Mouse (Mus musculus) ES-Bruce4 (cell line): ENCODE measurements around the gene Ccdc172. TPM values are rescaled to one million over a fixed set of nuclear protein-coding genes. Genes with fewer than 3 reads are reported as not detected.

Experiments
- H3K27ac ChIP-seq: 2 replicates; pipeline ENCODE4 v1.5.1; 2012; ENCODE audit warnings: low read length, inconsistent platforms; ENCODE audit not compliant: insufficient read depth
- H3K27me3 ChIP-seq: 2 replicates; pipeline ENCODE4 v1.6.1; 2012; ENCODE audit warnings: mild to moderate bottlenecking, low read length, inconsistent platforms; ENCODE audit not compliant: control insufficient read depth, poor library complexity, insufficient read depth, severe bottlenecking
- H3K36me3 ChIP-seq: 2 replicates; pipeline ENCODE4 v1.6.1; 2012; ENCODE audit warnings: inconsistent platforms, mild to moderate bottlenecking, low read length, moderate library complexity; ENCODE audit not compliant: control insufficient read depth, poor library complexity, insufficient read depth, severe bottlenecking
- H3K4me1 ChIP-seq: one replicate; pipeline ENCODE4 v1.8.1; 2011; ENCODE audit warnings: low read length; ENCODE audit not compliant: control insufficient read depth, insufficient read depth
- H3K4me3 ChIP-seq: 2 replicates; pipeline ENCODE4 v1.5.1; 2011; ENCODE audit warnings: low read depth, mild to moderate bottlenecking, low read length
- H3K9ac ChIP-seq: 2 replicates; pipeline ENCODE4 v1.6.1; 2012; ENCODE audit warnings: low read depth, mild to moderate bottlenecking, inconsistent platforms; ENCODE audit not compliant: poor library complexity, severe bottlenecking
- H3K9me3 ChIP-seq: replicated peaks from 2 replicates; pipeline ENCODE4 v1.6.1; 2012; ENCODE audit warnings: mild to moderate bottlenecking, low read length, inconsistent platforms; ENCODE audit not compliant: control insufficient read depth, poor library complexity, insufficient read depth, severe bottlenecking
- CTCF ChIP-seq: IDR thresholded peaks from one replicate; pipeline ENCODE4 v1.8.1; 2011; ENCODE audit warnings: low read depth, low read length
- EP300 ChIP-seq: IDR thresholded peaks from 2 replicates; pipeline ENCODE4 v1.6.1; 2011; ENCODE audit warnings: low read depth, low read length; ENCODE audit not compliant: insufficient read depth
- POLR2A ChIP-seq: IDR thresholded peaks from one replicate; pipeline ENCODE4 v1.8.1; 2011; ENCODE audit warnings: low read length; ENCODE audit not compliant: insufficient read depth
- polyA plus RNA-seq: library from polyadenylated mRNA; stranded (reverse); fragments of >200 nt; gene quantifications from 2 replicates; pipeline ENCODE4 v1.2.4, GENCODE M21; 2011; ENCODE audit warnings: low read depth; ENCODE audit not compliant: missing spikeins, insufficient read depth, insufficient read length

Ccdc172 gene
- polyA plus RNA-seq, 1 experiment = not detected

- Histone ChIP-seq H3K4me1 (peaks cover 1% of the 10 kb centered on the region), H3K36me3 (no peaks in the 10 kb centered on the region), H3K27me3 (no peaks in the 10 kb centered on the region), H3K9ac (no peak overlapping the region), H3K9me3 (no peaks in the 10 kb centered on the region), H3K4me3 (no peak overlapping the region), H3K27ac (no peak overlapping the region)
- TF ChIP-seq EP300 = no peak
- TF ChIP-seq CTCF = no peak
- TF ChIP-seq POLR2A = no peak
These were observed 61.3 kb downstream of the Ccdc172 start for GRCm38 (mm10) chr19:58573072-58573438.

- TF ChIP-seq EP300 (no peak), CTCF (no peak), POLR2A (no peak)
- no peak overlapping the region for H3K9ac ChIP-seq
- H3K27me3 ChIP-seq = no peaks in the 10 kb centered on the region
- H3K36me3 ChIP-seq = no peaks in the 10 kb centered on the region
- no peak overlapping the region for H3K4me3 ChIP-seq
- no peak overlapping the region for H3K27ac ChIP-seq
- no peaks in the 10 kb centered on the region for H3K4me1 ChIP-seq
- no peaks in the 10 kb centered on the region for H3K9me3 ChIP-seq
These were observed 70.2 kb downstream of the Ccdc172 start for GRCm38 (mm10) chr19:58582018-58582417.

GRCm38 (mm10) chr19:58582956-58583355 lies 71.2 kb downstream of the Ccdc172 start:
- Histone ChIP-seq H3K9me3 (no peaks in the 10 kb centered on the region), H3K9ac (no peak overlapping the region), H3K36me3 (no peaks in the 10 kb centered on the region), H3K4me3 (no peak overlapping the region), H3K4me1 (no peaks in the 10 kb centered on the region), H3K27me3 (no peaks in the 10 kb centered on the region), H3K27ac (no peak overlapping the region)
- TF ChIP-seq CTCF (no peak), POLR2A (no peak), EP300 (no peak)

- Histone ChIP-seq H3K4me1 (peaks cover 3% of the 10 kb centered on the region), H3K9me3 (no peaks in the 10 kb centered on the region), H3K27ac (no peak overlapping the region), H3K36me3 (no peaks in the 10 kb centered on the region), H3K27me3 (no peaks in the 10 kb centered on the region), H3K4me3 (no peak overlapping the region), H3K9ac (no peak overlapping the region)
- TF ChIP-seq EP300 (no peak), CTCF (no peak), POLR2A (no peak)
These were observed 74.3 kb downstream of the Ccdc172 start for GRCm38 (mm10) chr19:58586046-58586445.

GRCm38 (mm10) chr19:58590251-58590936 lies 78.6 kb downstream of the Ccdc172 start:
- Histone ChIP-seq H3K36me3 (no peaks in the 10 kb centered on the region), H3K9ac (no peak overlapping the region), H3K4me1 (peaks cover 3% of the 10 kb centered on the region), H3K27ac (no peak overlapping the region), H3K4me3 (no peak overlapping the region), H3K27me3 (no peaks in the 10 kb centered on the region), H3K9me3 (peaks cover 11% of the 10 kb centered on the region)
- TF ChIP-seq EP300 (no peak), CTCF (no peak)

- TF ChIP-seq POLR2A (no peak), EP300 (no peak), CTCF (no peak)
These were observed 88.6 kb downstream of the Ccdc172 start for GRCm38 (mm10) chr19:58600381-58600780.

More at GRCm38 (mm10) chr19:58600381-58600780, 88.6 kb downstream of the Ccdc172 start:
- Histone ChIP-seq H3K27ac (no peak overlapping the region), H3K27me3 (no peaks in the 10 kb centered on the region), H3K36me3 (no peaks in the 10 kb centered on the region), H3K4me1 (no peaks in the 10 kb centered on the region), H3K9ac (no peak overlapping the region), H3K4me3 (no peak overlapping the region), H3K9me3 (peaks cover 10% of the 10 kb centered on the region; the same call in 1 of the 2 replicates)

Other genes starting within 250 kb of the Ccdc172 start
- gene Gfra1, start 56.1 kb upstream of the Ccdc172 start, polyA plus RNA-seq = 0.58 TPM in 2 replicates
- gene Pnlip, start 140.5 kb downstream of the Ccdc172 start, polyA plus RNA-seq = not detected in 2 replicates
- not detected in 2 replicates for gene Pnliprp1, start 216.9 kb downstream of the Ccdc172 start, polyA plus RNA-seq
- 0.90 TPM in 1 of 2 replicates, not detected in the other for gene Pnliprp2, start 247.7 kb downstream of the Ccdc172 start, polyA plus RNA-seq